Comparison of ENCODE assay signal across 17 mouse cellular contexts in genomic region chr2:29457677-29458076, GRCm38 (mm10).
DNase-seq lines count a peak whose midpoint lies in the region; ATAC-seq and TF ChIP-seq lines count a peak whose summit lies in the region.
"Had no signal": no experiment of that assay in that cellular context is flagged by ENCODE, and none has a peak within 500 bp of the region (broad histone marks: within the 10 kb centered on the region; RNA-seq: fewer than 3 reads in every experiment).

No protein-coding gene starts in this region.

- DNase-seq in 416B (ENCODE audit: low read depth), result peak; percentile 78
- DNase-seq in CH12.LX (ENCODE audit: extremely low read depth), result peak; percentile 49
- peak; percentile 28 for DNase-seq in c-Kit-positive CD71-negative TER-119-negative erythroid progenitor cells, embryonic 14.5 days (ENCODE audit: low read depth)
- DNase-seq in cerebellum, adult 8-10 months, result no peak
- DNase-seq: cerebellum, adult 11 months; kidney, adult 11 months; kidney, postnatal 14 days; layer of hippocampus, adult 9-11 months; lung, postnatal 4 days; midbrain, embryonic 14.5 days; right cerebral cortex, adult 18-20 months had no signal

- H3K9ac ChIP-seq in CH12.LX (ENCODE audit: insufficient read depth, low read depth), result no peak overlapping the region
- no peak overlapping the region for H3K9ac ChIP-seq in hindbrain, embryonic 16.5 days (ENCODE audit: low read depth, low read length)
- H3K9ac ChIP-seq: embryonic facial prominence, embryonic 12.5 days; heart, embryonic 15.5 days; liver, embryonic 14.5 days had no signal

- H3K4me2 ChIP-seq in CH12.LX (ENCODE audit: insufficient read depth, low read depth, poor library complexity, severe bottlenecking), result no peak overlapping the region
- H3K4me2 ChIP-seq in hindbrain, embryonic 16.5 days (ENCODE audit: low read length), result no peak overlapping the region
- H3K4me2 ChIP-seq: embryonic facial prominence, embryonic 12.5 days; heart, embryonic 15.5 days had no signal

- H3K4me3 ChIP-seq in CH12.LX (replicated peaks in 1 of 3; ENCODE audit: low read depth in 2 of 3, low read length in 2 of 3, poor library complexity in 1 of 3), result no peak overlapping the region
- no peak overlapping the region for H3K4me3 ChIP-seq in hindbrain, embryonic 16.5 days (ENCODE audit: low read length)
- H3K4me3 ChIP-seq: embryonic facial prominence, embryonic 12.5 days; heart, embryonic 15.5 days had no signal

- dilution Hi-C loops in CH12.LX (cut with MboI; ENCODE audit: extremely low pct_ligation_motif_present, extremely low pct_unique_long_range_greater_than_20kb, low sequenced_read_pairs), result no loop called here

- H3K79me2 ChIP-seq in CH12.LX (replicated peaks; ENCODE audit: control insufficient read depth, extremely low read depth, insufficient read depth, poor library complexity, severe bottlenecking), result no peaks in the 10 kb centered on the region

- no peaks in the 10 kb centered on the region for H3K27me3 ChIP-seq in CH12.LX (replicated peaks)
- H3K27me3 ChIP-seq in hindbrain, embryonic 16.5 days (replicated peaks; ENCODE audit: control insufficient read depth, insufficient read depth, low read length), result no peaks in the 10 kb centered on the region
- H3K27me3 ChIP-seq: embryonic facial prominence, embryonic 12.5 days; heart, embryonic 15.5 days had no signal

- peaks cover 23 to 79% of the 10 kb centered on the region in 2 experiments for H3K4me1 ChIP-seq in CH12.LX (ENCODE audit: control insufficient read depth in 1 of 2, insufficient read depth in 2 of 2)
- peaks cover 2% of the 10 kb centered on the region; the same call in 1 of the 2 replicates for H3K4me1 ChIP-seq in hindbrain, embryonic 16.5 days (ENCODE audit: control insufficient read depth, insufficient read depth, low read depth, low read length)

- ATAC-seq in megakaryocyte progenitor cell, adult 5-6 weeks (replicated peaks; ENCODE audit: poor library complexity), result peak; percentile 37; the same call in 1 of the 2 replicates
- no peak for ATAC-seq in hindbrain, embryonic 16.5 days
- ATAC-seq in activated CD4-positive, CD25-positive, alpha-beta regulatory T cell, adult 4 months, result no peak

- H3K9me3 ChIP-seq in CH12.LX (replicated peaks; ENCODE audit: low read length), result peaks cover 1% of the 10 kb centered on the region
- H3K9me3 ChIP-seq in hindbrain, embryonic 16.5 days (ENCODE audit: control insufficient read depth, low read length), result no peaks in the 10 kb centered on the region
- H3K9me3 ChIP-seq: embryonic facial prominence, embryonic 12.5 days; heart, embryonic 15.5 days had no signal

- TF ChIP-seq EP300 in CH12.LX (IDR thresholded peaks at IDR 0.05; ENCODE audit: low read length), result no peak

- WGBS in hindbrain, embryonic 16.5 days, result 73% methylated on average over 2 of the region's 2 CpGs

- no peak for TF ChIP-seq RAD21 in CH12.LX (IDR thresholded peaks at IDR 0.05; ENCODE audit: low read depth, low read length)

- H3K27ac ChIP-seq in CH12.LX (ENCODE audit: insufficient read depth, low read depth), result no peak overlapping the region
- H3K27ac ChIP-seq in hindbrain, embryonic 16.5 days (ENCODE audit: low read depth, low read length), result no peak overlapping the region
- H3K27ac ChIP-seq: embryonic facial prominence, embryonic 12.5 days; heart, embryonic 15.5 days; liver, embryonic 14.5 days had no signal

- peaks cover 0 to 22% of the 10 kb centered on the region in 2 experiments for H3K36me3 ChIP-seq in CH12.LX (replicated peaks in 1 of 2; ENCODE audit: control insufficient read depth in 1 of 2, insufficient read depth in 1 of 2, low read length in 1 of 2)
- no peaks in the 10 kb centered on the region for H3K36me3 ChIP-seq in hindbrain, embryonic 16.5 days (ENCODE audit: control insufficient read depth, insufficient read depth, low read length)
- H3K36me3 ChIP-seq: embryonic facial prominence, embryonic 12.5 days; heart, embryonic 15.5 days had no signal

- TF ChIP-seq POLR2A in CH12.LX (IDR thresholded peaks at IDR 0.05; ENCODE audit: low read depth, low read length), result no peak

- no peak for TF ChIP-seq CTCF in CH12.LX (conservative IDR thresholded peaks at IDR 0.05 in 1 of 2, IDR thresholded peaks at IDR 0.05 in 1 of 2; ENCODE audit: low read depth in 2 of 2, low read length in 2 of 2)

- in situ Hi-C loops in CH12.LX (cut with MboI; ENCODE audit: low pct_ligation_motif_present, low pct_unique_long_range_greater_than_20kb, low sequenced_read_pairs), result no loop called here

TF ChIP-seq in CH12.LX, 34 proteins besides CTCF, POLR2A, EP300 and RAD21:
- TF ChIP-seq MAFK (IDR thresholded peaks at IDR 0.05; ENCODE audit: insufficient replicate concordance, low read length) (peak; percentile 27; the same call in 1 of the 2 replicates), HCFC1 (IDR thresholded peaks at IDR 0.05; ENCODE audit: low read depth, low read length) (no peak)
